Mouse (Mus musculus): Measurements from ENCODE around the gene Ppm1e. TPM values are rescaled to one million over a fixed set of nuclear protein-coding genes. Genes with fewer than 3 reads are reported as not detected.

Ppm1e gene
- polyA plus RNA-seq, 1 experiment, result 0.80 TPM

- no peak overlapping the region for H3K4me3 ChIP-seq (ENCODE audit: low read depth, low read length)
- no peaks in the 10 kb centered on the region for H3K4me1 ChIP-seq (ENCODE audit: control insufficient read depth, insufficient read depth, insufficient read length, low read length)
- TF ChIP-seq POLR2A (IDR thresholded peaks at IDR 0.05; ENCODE audit: low read depth, low read length) (no peak), CTCF (IDR thresholded peaks at IDR 0.05; ENCODE audit: extremely low read depth, insufficient read length, insufficient replicate concordance, low read depth, low read length) (no peak)
- H3K36me3 ChIP-seq (ENCODE audit: control insufficient read depth, insufficient read depth, low read length), result no peaks in the 10 kb centered on the region
- 56% methylated on average over 5 of the region's 5 CpGs for WGBS
- H3K27ac ChIP-seq (ENCODE audit: insufficient read depth, low read depth, low read length), result no peak overlapping the region
- no peaks in the 10 kb centered on the region for H3K27me3 ChIP-seq (ENCODE audit: control insufficient read depth, insufficient read depth, low read length)
Measured at GRCm38 (mm10) chr11:87279461-87279860, 79.4 kb downstream of the Ppm1e start.

- WGBS, result 82% methylated on average over 4 of the region's 4 CpGs
- no peaks in the 10 kb centered on the region for H3K4me1 ChIP-seq (ENCODE audit: control insufficient read depth, insufficient read depth, insufficient read length, low read length)
- H3K4me3 ChIP-seq (ENCODE audit: low read depth, low read length), result no peak overlapping the region
- no peaks in the 10 kb centered on the region for H3K27me3 ChIP-seq (ENCODE audit: control insufficient read depth, insufficient read depth, low read length)
- no peak overlapping the region for H3K27ac ChIP-seq (ENCODE audit: insufficient read depth, low read depth, low read length)
- TF ChIP-seq POLR2A (IDR thresholded peaks at IDR 0.05; ENCODE audit: low read depth, low read length) (no peak), CTCF (IDR thresholded peaks at IDR 0.05; ENCODE audit: extremely low read depth, insufficient read length, insufficient replicate concordance, low read depth, low read length) (no peak)
- H3K36me3 ChIP-seq (ENCODE audit: control insufficient read depth, insufficient read depth, low read length), result no peaks in the 10 kb centered on the region
Measured at GRCm38 (mm10) chr11:87278807-87279206, 80.0 kb downstream of the Ppm1e start.

- no peaks in the 10 kb centered on the region for H3K4me1 ChIP-seq (ENCODE audit: control insufficient read depth, insufficient read depth, insufficient read length, low read length)
- H3K27ac ChIP-seq (ENCODE audit: insufficient read depth, low read depth, low read length), result no peak overlapping the region
- H3K36me3 ChIP-seq (ENCODE audit: control insufficient read depth, insufficient read depth, low read length), result no peaks in the 10 kb centered on the region
- H3K27me3 ChIP-seq (ENCODE audit: control insufficient read depth, insufficient read depth, low read length), result no peaks in the 10 kb centered on the region
- 0 out of 2 replicates have a peak overlapping the region, but pooled peaks have one; percentile 2 for H3K4me3 ChIP-seq (ENCODE audit: low read depth, low read length)
- WGBS, result 10% methylated on average over 5 of the region's 5 CpGs
- no peak for TF ChIP-seq POLR2A (IDR thresholded peaks at IDR 0.05; ENCODE audit: low read depth, low read length)
- no peak for TF ChIP-seq CTCF (IDR thresholded peaks at IDR 0.05; ENCODE audit: extremely low read depth, insufficient read length, insufficient replicate concordance, low read depth, low read length)
Measured at GRCm38 (mm10) chr11:87276240-87276985, 82.4 kb downstream of the Ppm1e start.

GRCm38 (mm10) chr11:87275420-87276048, 83.3 kb downstream of the Ppm1e start:
- Histone ChIP-seq H3K4me3 (ENCODE audit: low read depth, low read length) (no peak overlapping the region), H3K27ac (ENCODE audit: insufficient read depth, low read depth, low read length) (no peak overlapping the region), H3K27me3 (ENCODE audit: control insufficient read depth, insufficient read depth, low read length) (no peaks in the 10 kb centered on the region), H3K4me1 (ENCODE audit: control insufficient read depth, insufficient read depth, insufficient read length, low read length) (no peaks in the 10 kb centered on the region), H3K36me3 (ENCODE audit: control insufficient read depth, insufficient read depth, low read length) (no peaks in the 10 kb centered on the region)
- 72% methylated on average over 7 of the region's 7 CpGs for WGBS
- TF ChIP-seq POLR2A (IDR thresholded peaks at IDR 0.05; ENCODE audit: low read depth, low read length) (no peak), CTCF (IDR thresholded peaks at IDR 0.05; ENCODE audit: extremely low read depth, insufficient read length, insufficient replicate concordance, low read depth, low read length) (no peak)

- WGBS, result 92% methylated on average over 5 of the region's 5 CpGs
- no peaks in the 10 kb centered on the region for H3K4me1 ChIP-seq (ENCODE audit: control insufficient read depth, insufficient read depth, insufficient read length, low read length)
- no peaks in the 10 kb centered on the region for H3K36me3 ChIP-seq (ENCODE audit: control insufficient read depth, insufficient read depth, low read length)
- H3K27me3 ChIP-seq (ENCODE audit: control insufficient read depth, insufficient read depth, low read length), result no peaks in the 10 kb centered on the region
- TF ChIP-seq POLR2A (IDR thresholded peaks at IDR 0.05; ENCODE audit: low read depth, low read length) (no peak), CTCF (IDR thresholded peaks at IDR 0.05; ENCODE audit: extremely low read depth, insufficient read length, insufficient replicate concordance, low read depth, low read length) (no peak)
- no peak overlapping the region for H3K4me3 ChIP-seq (ENCODE audit: low read depth, low read length)
- H3K27ac ChIP-seq (ENCODE audit: insufficient read depth, low read depth, low read length), result no peak overlapping the region
Measured at GRCm38 (mm10) chr11:87272725-87273124, 86.1 kb downstream of the Ppm1e start.

GRCm38 (mm10) chr11:87271479-87271878, 87.3 kb downstream of the Ppm1e start:
- no peak overlapping the region for H3K4me3 ChIP-seq (ENCODE audit: low read depth, low read length)
- H3K36me3 ChIP-seq (ENCODE audit: control insufficient read depth, insufficient read depth, low read length), result no peaks in the 10 kb centered on the region
- no peaks in the 10 kb centered on the region for H3K4me1 ChIP-seq (ENCODE audit: control insufficient read depth, insufficient read depth, insufficient read length, low read length)
- H3K27ac ChIP-seq (ENCODE audit: insufficient read depth, low read depth, low read length), result no peak overlapping the region
- H3K27me3 ChIP-seq (ENCODE audit: control insufficient read depth, insufficient read depth, low read length), result no peaks in the 10 kb centered on the region
- no peak for TF ChIP-seq CTCF (IDR thresholded peaks at IDR 0.05; ENCODE audit: extremely low read depth, insufficient read length, insufficient replicate concordance, low read depth, low read length)
- no peak for TF ChIP-seq POLR2A (IDR thresholded peaks at IDR 0.05; ENCODE audit: low read depth, low read length)
- 88% methylated on average over 1 of the region's 1 CpGs for WGBS

- Histone ChIP-seq H3K4me1 (ENCODE audit: control insufficient read depth, insufficient read depth, insufficient read length, low read length) (no peaks in the 10 kb centered on the region), H3K27me3 (ENCODE audit: control insufficient read depth, insufficient read depth, low read length) (no peaks in the 10 kb centered on the region), H3K4me3 (ENCODE audit: low read depth, low read length) (no peak overlapping the region), H3K36me3 (ENCODE audit: control insufficient read depth, insufficient read depth, low read length) (no peaks in the 10 kb centered on the region), H3K27ac (ENCODE audit: insufficient read depth, low read depth, low read length) (no peak overlapping the region)
- WGBS, result 11% methylated on average over 2 of the region's 2 CpGs
- TF ChIP-seq CTCF (IDR thresholded peaks at IDR 0.05; ENCODE audit: extremely low read depth, insufficient read length, insufficient replicate concordance, low read depth, low read length), result no peak
- no peak for TF ChIP-seq POLR2A (IDR thresholded peaks at IDR 0.05; ENCODE audit: low read depth, low read length)
Measured at GRCm38 (mm10) chr11:87270958-87271357, 87.9 kb downstream of the Ppm1e start.

All from small intestine, adult 2 months (tissue).